Mouse (Mus musculus): ENCODE measurements around the gene Prok1. TPM values are rescaled to one million over a fixed set of nuclear protein-coding genes. Genes with fewer than 3 reads are reported as not detected.
A peak's percentile ranks its signal among the peaks of the same experiment; 100 is the strongest.

Prok1 gene
- under 1 TPM; 0.07 to 0.14 TPM for total RNA-seq (2021)
- long read RNA-seq, experiment 1: 0 reads
- long read RNA-seq, experiment 2: 0 reads

GRCm38 (mm10) chr3:107239607-107240006, at the start of gene Prok1:
Gene Prok1 (minus strand): TSS chr3:107239707.
- no peak for DNase-seq

GRCm38 (mm10) chr3:107287346-107287745, 47.8 kb upstream of the Prok1 start:
- no peak for DNase-seq

DNA sequence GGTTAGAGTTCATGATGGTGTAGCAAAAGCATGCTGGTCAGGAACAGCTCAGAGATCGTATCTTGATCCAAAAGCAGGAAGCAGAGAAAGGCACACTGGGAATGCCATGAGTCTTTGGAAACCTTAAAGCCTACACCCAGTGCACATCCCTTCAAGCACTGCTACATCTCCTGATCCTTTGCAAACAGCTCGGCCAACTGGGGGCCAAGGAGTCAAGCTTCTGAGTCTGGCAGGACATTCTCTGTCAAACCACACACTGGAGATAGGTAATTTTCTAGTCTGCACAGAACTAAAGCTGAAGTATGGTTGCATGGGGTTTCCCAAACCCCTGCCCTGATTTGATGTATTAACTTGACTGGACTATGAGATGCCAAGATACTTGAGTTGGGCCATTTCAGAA, 46.6 kb upstream of the Prok1 start:
- DNase-seq: no peak

DNA sequence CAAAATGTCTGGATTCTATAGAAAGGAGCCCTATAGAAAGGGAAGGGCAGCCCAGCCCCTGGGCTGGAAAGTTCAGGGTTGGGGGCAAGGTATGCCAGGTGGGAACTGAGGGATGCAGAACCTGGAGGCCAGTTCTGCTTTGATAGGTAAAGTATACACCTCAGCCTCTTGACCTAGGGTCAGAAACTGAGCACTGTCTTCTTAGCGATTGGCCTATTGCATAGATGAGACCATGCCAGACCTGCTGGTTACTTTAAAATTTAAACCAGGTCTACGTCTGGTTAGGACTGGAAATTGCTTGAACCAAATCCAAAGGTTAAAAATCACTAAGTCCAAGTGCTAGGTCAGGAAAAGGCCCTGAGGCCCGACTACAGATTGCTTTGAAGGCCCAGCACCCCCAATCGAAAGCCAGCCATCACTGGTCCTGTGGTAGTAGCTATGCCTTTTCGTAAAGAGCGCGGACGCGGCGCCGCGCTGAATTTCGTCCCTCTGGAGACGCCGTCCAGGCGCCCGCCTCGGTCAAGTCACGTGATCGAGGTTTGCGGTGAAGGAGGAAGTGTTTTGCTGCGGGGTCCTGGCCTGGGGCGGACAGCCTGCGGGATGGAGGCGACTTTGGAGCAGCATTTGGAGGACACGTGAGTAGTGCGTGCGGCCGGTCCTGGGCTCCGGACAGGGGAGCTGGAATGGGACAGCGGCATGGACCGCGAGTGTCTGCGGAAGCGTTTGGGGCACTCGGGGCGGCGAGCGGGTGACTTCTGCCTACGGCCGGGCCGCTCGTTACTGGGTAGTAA, 39.2 kb upstream of the Prok1 start, which contains the start of gene Lamtor5:
Gene Lamtor5, plus strand, starts transcription at position 380 of the 791 bp plus-strand sequence.
- peak; percentile 88 for DNase-seq

GRCm38 (mm10) chr3:107276626-107277025, 37.1 kb upstream of the Prok1 start:
- no peak for DNase-seq

DNA sequence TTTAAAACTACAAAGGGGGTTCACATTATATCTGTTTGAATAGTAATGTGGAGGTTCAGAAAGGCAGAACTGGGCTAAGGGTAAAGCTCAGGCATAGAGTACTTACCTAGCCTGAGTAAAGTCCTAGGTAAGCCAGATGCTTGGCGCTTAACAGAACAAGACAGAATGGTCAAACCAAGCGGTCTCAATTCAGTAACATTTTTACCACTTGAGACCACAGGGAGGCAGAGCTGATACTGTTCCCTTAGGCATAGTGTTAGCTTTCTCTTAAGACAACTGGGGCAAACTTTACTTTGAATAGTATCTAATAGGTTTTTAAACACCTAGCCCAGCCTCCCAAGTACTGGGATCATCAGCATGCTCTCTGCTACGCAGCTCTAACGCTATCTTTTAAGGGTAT, 36.5 kb upstream of the Prok1 start:
- no peak for DNase-seq

GRCm38 (mm10) chr3:107275351-107275750, 35.8 kb upstream of the Prok1 start:
- no peak for DNase-seq

GRCm38 (mm10) chr3:107273820-107274219, 34.3 kb upstream of the Prok1 start:
- DNase-seq: peak; percentile 51

- DNase-seq: no peak
Observed at GRCm38 (mm10) chr3:107272433-107272832, 32.9 kb upstream of the Prok1 start.

GRCm38 (mm10) chr3:107266814-107267345, 27.4 kb upstream of the Prok1 start:
- DNase-seq: no peak

DNA sequence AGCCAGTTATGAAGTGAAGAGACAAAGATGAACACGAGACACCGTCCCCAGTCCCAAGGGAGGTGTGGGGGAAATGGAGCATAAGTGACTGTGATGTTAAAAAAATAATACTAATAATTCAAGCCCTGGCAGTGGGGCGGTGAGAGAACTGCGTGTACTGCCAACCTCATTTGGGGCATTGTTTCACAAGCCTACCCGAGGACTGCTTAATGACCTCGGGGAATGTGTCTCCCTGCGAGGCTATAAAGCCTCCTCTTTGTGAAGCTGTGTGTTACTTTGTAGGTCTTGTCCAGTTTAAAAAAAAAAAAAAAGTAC, 22.3 kb upstream of the Prok1 start:
- no peak for DNase-seq

DNA sequence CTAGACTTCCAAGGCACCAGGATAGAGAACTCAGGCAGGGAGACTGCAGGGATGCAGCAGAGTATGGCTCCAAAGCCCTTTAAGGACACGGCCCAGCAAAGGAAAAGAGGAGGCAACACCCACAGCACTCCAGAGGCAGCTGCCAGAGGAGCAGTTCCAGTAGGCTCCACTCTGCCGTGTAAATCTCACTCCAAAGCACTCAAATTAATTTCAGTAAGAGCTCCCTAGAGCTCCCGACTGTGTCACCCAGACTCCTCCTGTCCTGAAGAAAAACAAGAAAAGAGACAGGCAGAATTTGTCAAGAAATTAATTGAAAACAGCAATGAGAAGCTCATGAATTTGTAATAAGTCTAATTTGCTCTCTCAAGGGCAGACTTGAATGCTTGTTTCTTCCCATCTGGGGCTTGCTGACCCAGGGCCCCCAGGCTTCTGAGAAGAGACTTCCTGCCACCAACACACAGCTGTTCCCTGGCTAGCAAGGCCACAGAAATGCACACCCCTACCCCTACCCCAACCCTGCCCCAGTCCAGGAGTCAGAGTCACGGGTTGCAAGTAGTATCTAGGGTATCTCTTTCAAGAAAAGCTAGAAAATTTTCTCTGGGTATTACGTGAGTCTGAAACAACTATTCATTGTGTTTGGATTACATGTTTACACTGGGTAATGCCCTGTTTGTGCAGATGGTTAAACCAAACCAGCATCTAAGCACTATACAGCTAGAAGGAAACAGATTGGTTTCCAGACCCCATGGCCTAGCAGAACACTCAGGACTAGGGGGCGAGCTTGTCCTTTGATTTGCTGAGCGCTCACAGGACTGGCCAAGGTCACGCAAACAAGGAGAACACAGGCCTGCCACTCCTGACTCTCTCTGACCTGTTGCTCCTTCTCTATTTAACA, 21.7 kb upstream of the Prok1 start:
- peak; percentile 18 for DNase-seq

GRCm38 (mm10) chr3:107257924-107258323, 18.4 kb upstream of the Prok1 start:
- no peak for DNase-seq

GRCm38 (mm10) chr3:107256724-107257123, 17.2 kb upstream of the Prok1 start:
- no peak for DNase-seq

DNA sequence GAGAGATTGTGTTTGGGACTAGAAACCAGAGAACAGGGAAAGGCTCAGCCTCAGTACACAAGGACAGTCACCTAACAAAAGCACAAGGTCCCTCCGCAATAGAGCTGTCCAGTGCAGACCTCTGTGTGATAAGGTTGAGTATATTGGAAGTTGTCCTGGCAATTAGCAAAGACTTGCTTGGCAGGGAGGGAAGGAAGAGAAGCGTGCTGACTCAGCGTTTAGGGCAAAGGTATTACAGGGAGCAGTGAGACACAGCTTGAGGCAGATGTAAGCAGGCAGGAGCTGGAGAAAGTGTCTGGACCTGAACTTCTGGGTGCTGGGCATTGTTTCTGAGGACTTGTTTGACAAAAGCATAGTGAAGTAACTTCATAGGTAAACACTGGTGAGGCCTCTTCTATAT, 16.5 kb upstream of the Prok1 start:
- DNase-seq: no peak

GRCm38 (mm10) chr3:107253925-107254324, 14.4 kb upstream of the Prok1 start:
- DNase-seq: no peak

- DNase-seq: no peak
Observed at GRCm38 (mm10) chr3:107252035-107252434, 12.5 kb upstream of the Prok1 start.

- no peak for DNase-seq
Observed at GRCm38 (mm10) chr3:107250320-107250719, 10.8 kb upstream of the Prok1 start.

- DNase-seq: no peak
Observed at GRCm38 (mm10) chr3:107249042-107249441, 9.5 kb upstream of the Prok1 start.

DNA sequence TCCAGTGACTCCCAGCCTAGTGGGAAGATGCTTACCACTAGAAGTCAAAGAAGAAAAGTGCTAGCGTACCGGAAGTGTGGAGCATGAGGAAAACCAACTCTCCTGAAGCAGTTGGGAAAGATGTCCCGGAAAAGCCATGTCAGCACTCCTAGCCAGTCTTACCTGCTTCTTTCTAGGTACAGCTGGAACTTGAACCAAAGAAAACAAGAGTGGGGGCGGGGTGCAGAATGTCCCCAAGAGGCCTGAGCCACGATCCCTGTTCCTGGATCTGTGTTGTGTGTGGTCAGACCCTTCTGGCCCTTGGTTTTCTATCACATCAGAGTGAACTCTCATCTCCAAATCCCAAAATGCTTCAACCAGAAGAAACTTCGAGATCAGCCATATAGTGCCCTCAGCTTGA, 7.4 kb upstream of the Prok1 start:
- DNase-seq: no peak

- no peak for DNase-seq
Observed at GRCm38 (mm10) chr3:107241389-107242094, 2.0 kb upstream of the Prok1 start.

- DNase-seq: no peak
Observed at GRCm38 (mm10) chr3:107238471-107238980, 981 bp downstream of the Prok1 start.

Measured in gastrocnemius, postnatal 10 days (tissue).